Mouse (Mus musculus) cortical plate, adult 2 months (tissue): ENCODE measurements at regions not wholly inside any gene's neighbourhood (a gene's known extent, or its start where the extent isn't known, plus 50 kb on each side); places are given as distances from the start of the nearest gene placed in this dataset.

Experiments used
- CTCF ChIP-seq: fragments of 200-500 bp; IDR thresholded peaks from 2 replicates; pipeline ENCODE4 v1.5.1; 2011; ENCODE audit warnings: mild to moderate bottlenecking, control low read depth, low read length; ENCODE audit not compliant: insufficient read depth; ENCODE audit errors: extremely low read depth
- POLR2A ChIP-seq: fragments of 200-500 bp; IDR thresholded peaks from 2 replicates; pipeline ENCODE4 v1.6.1; 2011; ENCODE audit warnings: mild to moderate bottlenecking, low read length, control low read depth; ENCODE audit not compliant: insufficient read depth; ENCODE audit errors: extremely low read depth

DNA sequence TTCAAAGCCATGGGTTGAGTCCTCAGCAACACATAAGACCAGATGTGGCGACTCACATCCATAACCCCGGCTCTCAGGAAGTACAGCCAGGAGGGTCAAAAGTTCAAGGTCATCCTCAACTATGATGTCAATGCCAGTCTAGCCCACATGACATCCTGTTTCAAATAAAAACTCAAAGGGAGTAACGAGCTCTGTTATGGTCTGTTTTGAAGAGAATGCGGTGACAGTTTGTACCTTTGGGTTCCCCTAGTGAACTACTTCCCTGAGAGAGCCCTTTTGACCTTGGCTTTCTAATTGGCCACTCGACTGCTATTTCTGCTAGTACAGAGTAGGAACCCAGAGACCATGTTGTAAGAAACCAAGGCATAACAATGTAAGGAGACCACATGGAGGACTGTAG, 119.7 kb upstream of the Plekha5 start:
- TF ChIP-seq CTCF: no peak
- TF ChIP-seq POLR2A: no peak
